In genomic region chr17:26255313-26255712, GRCm38 (mm10) we compare ENCODE assay signal across 19 mouse cellular contexts. TPM values are rescaled to one million over a fixed set of nuclear protein-coding genes. Genes with fewer than 3 reads are reported as not detected.
DNase-seq lines count a peak whose midpoint lies in the region; ATAC-seq and TF ChIP-seq lines count a peak whose summit lies in the region.
"Had no signal": no experiment of that assay in that cellular context is flagged by ENCODE, and none has a peak within 500 bp of the region (broad histone marks: within the 10 kb centered on the region; RNA-seq: fewer than 3 reads in every experiment).

No protein-coding gene starts in this region.

- H3K9ac ChIP-seq in hindbrain, embryonic 11.5 days (ENCODE audit: low read depth, low read length): no peak overlapping the region
- H3K9ac ChIP-seq in hindbrain, embryonic 16.5 days (ENCODE audit: low read depth, low read length): no peak overlapping the region
- H3K9ac ChIP-seq in CH12.LX (ENCODE audit: insufficient read depth, low read depth) (no peak overlapping the region), ES-E14 (ENCODE audit: insufficient read depth, low read depth, low read length, poor library complexity, severe bottlenecking) (no peak overlapping the region)
- H3K9ac ChIP-seq: embryonic facial prominence, embryonic 12.5 days; forebrain, embryonic 15.5 days; forebrain, postnatal 0 days had no signal

- no peaks in the 10 kb centered on the region for H3K9me3 ChIP-seq in hindbrain, embryonic 11.5 days (ENCODE audit: control insufficient read depth, low read length)
- no peaks in the 10 kb centered on the region for H3K9me3 ChIP-seq in hindbrain, embryonic 16.5 days (ENCODE audit: control insufficient read depth, low read length)
- no peaks in the 10 kb centered on the region for H3K9me3 ChIP-seq in CH12.LX (replicated peaks; ENCODE audit: low read length)
- no peaks in the 10 kb centered on the region for H3K9me3 ChIP-seq in ES-E14 (ENCODE audit: control insufficient read depth, insufficient read depth, low read depth, low read length)
- H3K9me3 ChIP-seq: embryonic facial prominence, embryonic 10.5 days; embryonic facial prominence, embryonic 12.5 days; forebrain, embryonic 13.5 days; forebrain, embryonic 15.5 days had no signal

- H3K27ac ChIP-seq in hindbrain, embryonic 11.5 days (ENCODE audit: low read depth, low read length): no peak overlapping the region
- no peak overlapping the region for H3K27ac ChIP-seq in hindbrain, embryonic 16.5 days (ENCODE audit: low read depth, low read length)
- H3K27ac ChIP-seq in CH12.LX (ENCODE audit: insufficient read depth, low read depth): no peak overlapping the region
- H3K27ac ChIP-seq in ES-E14 (ENCODE audit: insufficient read depth, low read depth, low read length, poor library complexity, severe bottlenecking): no peak overlapping the region
- H3K27ac ChIP-seq: embryonic facial prominence, embryonic 10.5 days; embryonic facial prominence, embryonic 12.5 days; forebrain, embryonic 13.5 days; forebrain, embryonic 15.5 days had no signal

- no peak overlapping the region for H3K4me2 ChIP-seq in hindbrain, embryonic 11.5 days (replicated peaks; ENCODE audit: low read depth, low read length)
- H3K4me2 ChIP-seq in hindbrain, embryonic 16.5 days (ENCODE audit: low read length): no peak overlapping the region
- H3K4me2 ChIP-seq in CH12.LX (ENCODE audit: insufficient read depth, low read depth, poor library complexity, severe bottlenecking): no peak overlapping the region
- H3K4me2 ChIP-seq: forebrain, embryonic 15.5 days had no signal

- WGBS in hindbrain, embryonic 11.5 days: 95% methylated on average over 7 of the region's 7 CpGs
- WGBS in hindbrain, embryonic 16.5 days: 94% methylated on average over 7 of the region's 7 CpGs

- no peak for TF ChIP-seq CTCF in CH12.LX (conservative IDR thresholded peaks at IDR 0.05 in 1 of 2, IDR thresholded peaks at IDR 0.05 in 1 of 2; ENCODE audit: low read depth in 2 of 2, low read length in 2 of 2)

- DNase-seq in hindbrain, embryonic 11.5 days (ENCODE audit: low spot score): peak; percentile 20
- DNase-seq in CH12.LX (ENCODE audit: extremely low read depth) (no peak), ES-E14 (ENCODE audit: low read depth, low spot score) (no peak), adipocyte (ENCODE audit: low spot score) (no peak)
- DNase-seq: adrenal gland, adult 8-10 months; adrenal gland, postnatal 14 days; adrenal gland, postnatal 36 days; cerebellum, adult 11-12 months; cerebellum, adult 2 months; cerebellum, adult 9-10 months; cerebellum, postnatal 36 days; forebrain, postnatal 0 days had no signal

- H3K4me3 ChIP-seq in hindbrain, embryonic 11.5 days (ENCODE audit: low read depth, low read length): no peak overlapping the region
- H3K4me3 ChIP-seq in hindbrain, embryonic 16.5 days (ENCODE audit: low read length): no peak overlapping the region
- no peak overlapping the region for H3K4me3 ChIP-seq in CH12.LX (replicated peaks in 1 of 3; ENCODE audit: low read depth in 2 of 3, low read length in 2 of 3, poor library complexity in 1 of 3)
- no peak overlapping the region for H3K4me3 ChIP-seq in ES-E14 (ENCODE audit: insufficient read depth in 1 of 2, low read depth in 1 of 2, low read length in 2 of 2, poor library complexity in 1 of 2, severe bottlenecking in 1 of 2)
- H3K4me3 ChIP-seq: embryonic facial prominence, embryonic 12.5 days; forebrain, embryonic 13.5 days had no signal

- peaks cover 8% of the 10 kb centered on the region for H3K36me3 ChIP-seq in hindbrain, embryonic 11.5 days (ENCODE audit: control insufficient read depth, insufficient read depth, low read length)
- peaks cover 17% of the 10 kb centered on the region for H3K36me3 ChIP-seq in hindbrain, embryonic 16.5 days (ENCODE audit: control insufficient read depth, insufficient read depth, low read length)
- H3K36me3 ChIP-seq in CH12.LX (replicated peaks in 1 of 2; ENCODE audit: control insufficient read depth in 1 of 2, insufficient read depth in 1 of 2, low read length in 1 of 2) (peaks cover 25 to 47% of the 10 kb centered on the region in 2 experiments), ES-E14 (ENCODE audit: control insufficient read depth, insufficient read depth, low read length, poor library complexity, severe bottlenecking) (peaks cover 17% of the 10 kb centered on the region)

- ATAC-seq in hindbrain, embryonic 11.5 days (ENCODE audit: low FRiP score): no peak
- ATAC-seq in hindbrain, embryonic 16.5 days: no peak
- ATAC-seq: forebrain, embryonic 13.5 days; forebrain, embryonic 15.5 days; forebrain, postnatal 0 days had no signal

- H3K4me1 ChIP-seq in hindbrain, embryonic 11.5 days (replicated peaks; ENCODE audit: control insufficient read depth, insufficient read depth, low read length): peaks cover 2% of the 10 kb centered on the region; the same call in 1 of the 2 replicates
- H3K4me1 ChIP-seq in hindbrain, embryonic 16.5 days (ENCODE audit: control insufficient read depth, insufficient read depth, low read depth, low read length): peaks cover 13% of the 10 kb centered on the region
- peaks cover 2 to 17% of the 10 kb centered on the region in 2 experiments; a peak in 3 of 4 replicates for H3K4me1 ChIP-seq in CH12.LX (ENCODE audit: control insufficient read depth in 1 of 2, insufficient read depth in 2 of 2)
- peaks cover 0 to 2% of the 10 kb centered on the region in 2 experiments; a peak in 1 of 4 replicates for H3K4me1 ChIP-seq in ES-E14 (ENCODE audit: control insufficient read depth in 2 of 2, insufficient read depth in 2 of 2, low read length in 2 of 2, poor library complexity in 1 of 2)

- in situ Hi-C loops in CH12.LX (cut with MboI; ENCODE audit: low pct_ligation_motif_present, low pct_unique_long_range_greater_than_20kb, low sequenced_read_pairs): no loop called here
- in situ Hi-C loops in ES-E14 (cut with MboI; ENCODE audit: low sequenced_read_pairs in 2 of 2, unreplicated experiment in 2 of 2): no loop called here

- TF ChIP-seq EP300 in CH12.LX (IDR thresholded peaks at IDR 0.05; ENCODE audit: low read length): no peak

- TF ChIP-seq POLR2A in CH12.LX (IDR thresholded peaks at IDR 0.05; ENCODE audit: low read depth, low read length): no peak

- H3K79me2 ChIP-seq in CH12.LX (replicated peaks; ENCODE audit: control insufficient read depth, extremely low read depth, insufficient read depth, poor library complexity, severe bottlenecking): peaks cover 51% of the 10 kb centered on the region

- no peaks in the 10 kb centered on the region for H3K27me3 ChIP-seq in hindbrain, embryonic 11.5 days (ENCODE audit: control insufficient read depth, insufficient read depth, low read length)
- H3K27me3 ChIP-seq in hindbrain, embryonic 16.5 days (replicated peaks; ENCODE audit: control insufficient read depth, insufficient read depth, low read length): no peaks in the 10 kb centered on the region
- no peaks in the 10 kb centered on the region for H3K27me3 ChIP-seq in CH12.LX (replicated peaks)
- H3K27me3 ChIP-seq: embryonic facial prominence, embryonic 12.5 days; forebrain, embryonic 13.5 days; forebrain, embryonic 15.5 days had no signal

- dilution Hi-C loops in CH12.LX (cut with MboI; ENCODE audit: extremely low pct_ligation_motif_present, extremely low pct_unique_long_range_greater_than_20kb, low sequenced_read_pairs): no loop called here

- TF ChIP-seq RAD21 in CH12.LX (IDR thresholded peaks at IDR 0.05; ENCODE audit: low read depth, low read length): no peak

TF ChIP-seq in CH12.LX, 34 proteins besides CTCF, POLR2A, EP300 and RAD21 (continues in another document):
- TF ChIP-seq NELFE (IDR thresholded peaks at IDR 0.05; ENCODE audit: low read depth, low read length): no peak
- TF ChIP-seq PAX5 (IDR thresholded peaks at IDR 0.05; ENCODE audit: low read length): no peak

TF ChIP-seq in ES-E14, 5 proteins besides CTCF, POLR2A, EP300 and RAD21:
- 0 out of 2 replicates have a peak, but pooled peaks have one; percentile 24 for TF ChIP-seq ZNF384 (IDR thresholded peaks at IDR 0.05; ENCODE audit: low read depth, low read length)
- TF ChIP-seq ZC3H11A (IDR thresholded peaks at IDR 0.05; ENCODE audit: borderline replicate concordance, low read depth, low read length): no peak
TF ChIP-seq in ES-E14: peak in this region for 1.

RNA-seq across cellular contexts. Expression of gene Luc7l, which starts 2.6 kb away (rescaled TPM):
- polyA plus RNA-seq in hindbrain, embryonic 11.5 days (2014; fragmentation: Nextera tagmentation; extraction: Ambion mirVana): 131 and 133 TPM in 2 replicates
- polyA plus RNA-seq in hindbrain, embryonic 16.5 days (2015; fragmentation: Nextera tagmentation; extraction: Ambion mirVana): 87.0 and 99.9 TPM in 2 replicates
- total RNA-seq in CH12.LX (2012; rRNA removed): 46.1 and 63.0 TPM in 2 replicates
- 70.2 and 75.9 TPM in 2 replicates for total RNA-seq in CH12.LX (2014; rRNA removed)
- polyA plus RNA-seq in CH12.LX (2012; ENCODE audit: insufficient read length, low read depth): 68.6 and 76.0 TPM in 2 replicates
- total RNA-seq in ES-E14 (2012; rRNA removed): 112 and 115 TPM in 2 replicates

RNA-seq across cellular contexts. Expression of gene Fam234a, which starts 11.3 kb away (rescaled TPM):
- polyA plus RNA-seq in hindbrain, embryonic 11.5 days (2014; fragmentation: Nextera tagmentation; extraction: Ambion mirVana): 18.7 and 20.1 TPM in 2 replicates
- polyA plus RNA-seq in hindbrain, embryonic 16.5 days (2015; fragmentation: Nextera tagmentation; extraction: Ambion mirVana): 35.9 and 39.5 TPM in 2 replicates
- total RNA-seq in CH12.LX (2012; rRNA removed): 4.9 and 8.3 TPM in 2 replicates
- total RNA-seq in CH12.LX (2014; rRNA removed): 3.6 and 4.1 TPM in 2 replicates
- 9.0 and 13.3 TPM in 2 replicates for polyA plus RNA-seq in CH12.LX (2012; ENCODE audit: insufficient read length, low read depth)
- total RNA-seq in ES-E14 (2012; rRNA removed): 22.1 and 28.4 TPM in 2 replicates
- total RNA-seq: MEL had no signal

RNA-seq across cellular contexts. Expression of gene Arhgdig, which starts 47.7 kb away (rescaled TPM):
- polyA plus RNA-seq in hindbrain, embryonic 11.5 days (2014; fragmentation: Nextera tagmentation; extraction: Ambion mirVana): 9.9 and 10.0 TPM in 2 replicates
- 215 and 262 TPM in 2 replicates for polyA plus RNA-seq in hindbrain, embryonic 16.5 days (2015; fragmentation: Nextera tagmentation; extraction: Ambion mirVana)
- 10.1 and 10.3 TPM in 2 replicates for total RNA-seq in CH12.LX (2012; rRNA removed)
- total RNA-seq in CH12.LX (2014; rRNA removed): 0.24 TPM in 1 of 2 replicates, not detected in the other
- 0.60 and 1.6 TPM in 2 replicates for polyA plus RNA-seq in CH12.LX (2012; ENCODE audit: insufficient read length, low read depth)
- total RNA-seq in ES-E14 (2012; rRNA removed): 15.0 and 23.9 TPM in 2 replicates

RNA-seq across cellular contexts. Expression of gene Rgs11, which starts 52.6 kb away (rescaled TPM):
- polyA plus RNA-seq in hindbrain, embryonic 11.5 days (2014; fragmentation: Nextera tagmentation; extraction: Ambion mirVana): 1.0 and 2.6 TPM in 2 replicates
- polyA plus RNA-seq in hindbrain, embryonic 16.5 days (2015; fragmentation: Nextera tagmentation; extraction: Ambion mirVana): 23.8 and 24.3 TPM in 2 replicates
- total RNA-seq in CH12.LX (2012; rRNA removed): 1.8 and 8.1 TPM in 2 replicates
- 0.28 and 0.40 TPM in 2 replicates for total RNA-seq in CH12.LX (2014; rRNA removed)
- 0.13 TPM in 1 of 2 replicates, not detected in the other for polyA plus RNA-seq in CH12.LX (2012; ENCODE audit: insufficient read length, low read depth)
- total RNA-seq in ES-E14 (2012; rRNA removed): 5.6 and 18.9 TPM in 2 replicates
- polyA plus RNA-seq: C2C12 had no signal

RNA-seq across cellular contexts. Expression of gene Pdia2, which starts 56.4 kb away (rescaled TPM):
- 0.27 and 0.46 TPM in 2 replicates for polyA plus RNA-seq in hindbrain, embryonic 11.5 days (2014; fragmentation: Nextera tagmentation; extraction: Ambion mirVana)
- 0.14 TPM in 1 of 2 replicates, not detected in the other for polyA plus RNA-seq in hindbrain, embryonic 16.5 days (2015; fragmentation: Nextera tagmentation; extraction: Ambion mirVana)
- total RNA-seq in CH12.LX (2012; rRNA removed) (0.38 and 0.50 TPM in 2 replicates), CH12.LX (2014; rRNA removed) (not detected in 2 replicates), ES-E14 (2012; rRNA removed) (0.16 and 0.18 TPM in 2 replicates)
- not detected in 2 replicates for polyA plus RNA-seq in CH12.LX (2012; ENCODE audit: insufficient read length, low read depth)
- total RNA-seq: forebrain, postnatal 0 days had no signal
- polyA plus RNA-seq: forebrain, embryonic 13.5 days; forebrain, embryonic 15.5 days; forebrain, postnatal 0 days had no signal

Comparison
In these comparisons a context has a peak if more than half of its experiments do, and no peak if none do; other contexts are left out.
1. RNA of gene Arhgdig, which starts 47.7 kb away (polyA plus RNA-seq): 215 to 262 TPM in hindbrain, embryonic 16.5 days; 9.9 to 10.0 TPM in hindbrain, embryonic 11.5 days and 0.60 to 1.6 TPM in CH12.LX; every median in the first group is over 10 times any median in the second.